ENCODE assay signal across 18 mouse cellular contexts in the genomic region with DNA sequence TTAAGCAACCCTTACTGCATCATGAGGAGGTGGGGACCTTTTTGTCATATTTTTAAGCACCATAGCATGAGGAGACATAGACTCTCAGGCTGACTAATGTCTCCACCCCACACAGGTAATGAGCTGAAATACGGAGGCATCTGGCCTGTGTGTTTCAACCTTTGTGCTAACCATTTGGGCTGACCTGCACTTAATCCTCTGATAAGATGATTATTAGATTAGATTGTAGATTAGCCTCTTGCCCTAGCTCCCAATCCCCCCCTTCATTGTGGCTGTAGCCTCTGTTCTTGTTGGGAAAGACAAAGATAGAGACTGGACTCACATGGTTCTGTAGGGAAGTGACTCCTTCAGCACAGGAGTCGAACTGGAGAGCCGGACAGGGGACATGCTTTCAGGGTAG. TPM values are rescaled to one million over a fixed set of nuclear protein-coding genes. Genes with fewer than 3 reads are reported as not detected.
A peak's percentile ranks its signal among the peaks of the same experiment; 100 is the strongest.
DNase-seq lines count a peak whose midpoint lies in the region; ATAC-seq lines count a peak whose summit lies in the region.
"Had no signal": no experiment of that assay in that cellular context is flagged by ENCODE, and none has a peak within 500 bp of the region (broad histone marks: within the 10 kb centered on the region; RNA-seq: fewer than 3 reads in every experiment).

No protein-coding gene starts in this region.

- H3K9me3 ChIP-seq in liver, embryonic 11.5 days (ENCODE audit: control insufficient read depth, low read length): no peaks in the 10 kb centered on the region
- H3K9me3 ChIP-seq in liver, embryonic 12.5 days (replicated peaks): no peaks in the 10 kb centered on the region
- H3K9me3 ChIP-seq: embryonic facial prominence, embryonic 12.5 days; forebrain, embryonic 12.5 days; heart, embryonic 13.5 days; hindbrain, embryonic 12.5 days; limb, embryonic 13.5 days; neural tube, embryonic 15.5 days had no signal

- H3K4me2 ChIP-seq in liver, embryonic 11.5 days: no peak overlapping the region
- H3K4me2 ChIP-seq in liver, embryonic 12.5 days: peak overlapping the region; percentile 53
- H3K4me2 ChIP-seq: embryonic facial prominence, embryonic 12.5 days; forebrain, embryonic 12.5 days; heart, embryonic 13.5 days; hindbrain, embryonic 12.5 days; limb, embryonic 13.5 days; midbrain, embryonic 11.5 days; neural tube, embryonic 15.5 days had no signal

- no peak for ATAC-seq in liver, embryonic 11.5 days (replicated peaks; ENCODE audit: low FRiP score)
- no peak for ATAC-seq in liver, embryonic 12.5 days

- H3K36me3 ChIP-seq in liver, embryonic 11.5 days (ENCODE audit: control insufficient read depth, insufficient read depth, low read length): no peaks in the 10 kb centered on the region
- H3K36me3 ChIP-seq in liver, embryonic 12.5 days: no peaks in the 10 kb centered on the region
- H3K36me3 ChIP-seq: embryonic facial prominence, embryonic 12.5 days; forebrain, embryonic 12.5 days; heart, embryonic 13.5 days; hindbrain, embryonic 12.5 days; limb, embryonic 13.5 days; neural tube, embryonic 15.5 days had no signal

- H3K9ac ChIP-seq in liver, embryonic 11.5 days (ENCODE audit: low read depth, low read length): no peak overlapping the region
- H3K9ac ChIP-seq in liver, embryonic 12.5 days: peak overlapping the region; percentile 55
- H3K9ac ChIP-seq: embryonic facial prominence, embryonic 12.5 days; forebrain, embryonic 12.5 days; heart, embryonic 13.5 days; hindbrain, embryonic 12.5 days; limb, embryonic 13.5 days; neural tube, embryonic 15.5 days had no signal

- no peak overlapping the region for H3K4me3 ChIP-seq in liver, embryonic 11.5 days (ENCODE audit: low read depth, low read length)
- H3K4me3 ChIP-seq in brown adipose tissue, adult 24 weeks (ENCODE audit: insufficient read depth, low read depth, low read length): no peak overlapping the region
- H3K4me3 ChIP-seq in liver, embryonic 12.5 days: no peak overlapping the region
- H3K4me3 ChIP-seq: embryonic facial prominence, embryonic 12.5 days; forebrain, embryonic 12.5 days; heart, embryonic 13.5 days; hindbrain, embryonic 12.5 days; limb, embryonic 13.5 days; neural tube, embryonic 15.5 days had no signal

- no peaks in the 10 kb centered on the region for H3K27me3 ChIP-seq in liver, embryonic 11.5 days (replicated peaks; ENCODE audit: control insufficient read depth, insufficient read depth, low read length)
- H3K27me3 ChIP-seq in liver, embryonic 12.5 days (replicated peaks): no peaks in the 10 kb centered on the region
- H3K27me3 ChIP-seq: embryonic facial prominence, embryonic 12.5 days; forebrain, embryonic 12.5 days; heart, embryonic 13.5 days; hindbrain, embryonic 12.5 days; limb, embryonic 13.5 days; neural tube, embryonic 15.5 days had no signal

- peaks cover 65% of the 10 kb centered on the region for H3K4me1 ChIP-seq in liver, embryonic 11.5 days (replicated peaks; ENCODE audit: control insufficient read depth, insufficient read depth, low read length)
- H3K4me1 ChIP-seq in brown adipose tissue, adult 24 weeks (ENCODE audit: control insufficient read depth, insufficient read depth, insufficient read length, low read length): peaks cover 19% of the 10 kb centered on the region
- H3K4me1 ChIP-seq in liver, embryonic 12.5 days: peaks cover 92% of the 10 kb centered on the region

- 76% methylated on average over 3 of the region's 3 CpGs for WGBS in liver, embryonic 11.5 days
- 71% methylated on average over 3 of the region's 3 CpGs for WGBS in liver, embryonic 12.5 days (ENCODE audit: insufficient replicate concordance)

- H3K27ac ChIP-seq in liver, embryonic 11.5 days (ENCODE audit: low read depth, low read length): peak overlapping the region; percentile 81; the same call in 1 of the 2 replicates
- peak overlapping the region; percentile 64 for H3K27ac ChIP-seq in brown adipose tissue, adult 24 weeks (replicated peaks; ENCODE audit: low read depth, low read length)
- H3K27ac ChIP-seq in liver, embryonic 12.5 days: peak overlapping the region; percentile 85
- H3K27ac ChIP-seq: embryonic facial prominence, embryonic 12.5 days; forebrain, embryonic 12.5 days; hindbrain, embryonic 12.5 days; limb, embryonic 13.5 days; neural tube, embryonic 15.5 days had no signal

- DNase-seq in liver, embryonic 11.5 days (ENCODE audit: low spot score): no peak
- DNase-seq in liver: no peak
- peak; percentile 69 for DNase-seq in retina, postnatal 1 day
- no peak for DNase-seq in testis, postnatal 10 days (ENCODE audit: low spot score)
- no peak for DNase-seq in gastrocnemius, adult 8-10 months (ENCODE audit: low spot score in 2 of 2)
- DNase-seq: adrenal gland, postnatal 10 days; cerebellum, postnatal 14 days; kidney, postnatal 4 days; thymus, postnatal 14 days had no signal

RNA-seq across cellular contexts. Expression of gene Podxl, which starts 27.9 kb away (rescaled TPM):
- 27.8 and 29.1 TPM in 2 replicates for polyA plus RNA-seq in liver, embryonic 11.5 days (2014; fragmentation: Nextera tagmentation; extraction: Ambion mirVana)
- 13.0 and 18.7 TPM in 2 replicates for polyA plus RNA-seq in brown adipose tissue, adult 24 weeks (2012; ENCODE audit: insufficient read depth, insufficient read length, missing spikeins)
- polyA plus RNA-seq in liver, embryonic 12.5 days (2016; fragmentation: Nextera tagmentation; extraction: Ambion mirVana): 23.0 and 24.5 TPM in 2 replicates
- total RNA-seq in gastrocnemius, adult 8-10 months (2022): 10 to 100 TPM; 16.1 to 22.2 (median 18.0) TPM
